Mouse (Mus musculus) lung, adult 2 months (tissue): ENCODE data around the gene Fam219b.

Experiments
- CTCF ChIP-seq: fragments of 200-500 bp; IDR thresholded peaks from 2 replicates; pipeline ENCODE4 v1.5.1; 2011; ENCODE audit warnings: mild to moderate bottlenecking, low read length, control low read depth; ENCODE audit not compliant: insufficient read depth
- POLR2A ChIP-seq: fragments of 200-500 bp; IDR thresholded peaks from 2 replicates; pipeline ENCODE4 v1.6.1; 2011; ENCODE audit warnings: low read depth, mild to moderate bottlenecking, control low read depth, low read length, borderline replicate concordance; ENCODE audit errors: extremely low read depth

GRCm38 (mm10) chr9:57560263-57560662 is 22.9 kb downstream of the Fam219b start:
- TF ChIP-seq CTCF (no peak), POLR2A (no peak)
